Mouse (Mus musculus): ENCODE results near the gene Ubr3. TPM values are rescaled to one million over a fixed set of nuclear protein-coding genes. Genes with fewer than 3 reads are reported as not detected.
A peak's percentile ranks its signal among the peaks of the same experiment; 100 is the strongest.

Ubr3 gene
- polyA plus RNA-seq, 1 experiment = 6.3 TPM

DNA sequence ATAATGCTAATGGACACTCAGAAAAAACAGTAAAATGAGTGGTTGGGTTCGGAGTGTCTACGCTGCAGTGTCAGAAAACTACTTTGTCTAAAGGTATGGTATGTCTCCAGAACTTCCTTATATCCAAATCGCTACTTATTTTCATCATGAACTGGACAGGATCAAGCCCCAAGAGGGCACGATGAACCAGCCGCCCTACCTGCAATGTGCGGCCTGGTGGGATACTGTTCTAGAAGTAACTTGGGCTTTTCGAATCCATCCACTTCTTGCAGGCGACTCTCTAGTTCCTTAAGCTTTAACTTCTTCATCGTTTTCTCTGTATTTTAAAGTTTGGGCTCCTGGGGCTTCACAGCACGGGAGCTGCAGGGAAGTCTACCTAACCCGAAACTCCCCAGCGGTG, 12.0 kb upstream of the Ubr3 start:
- H3K27me3 ChIP-seq (ENCODE audit: control insufficient read depth, insufficient read depth, insufficient read length) = no peaks in the 10 kb centered on the region
- TF ChIP-seq MYOG (IDR thresholded peaks at IDR 0.05; ENCODE audit: control insufficient read depth, extremely low read depth, insufficient read length) (no peak), CEBPB (IDR thresholded peaks at IDR 0.05; ENCODE audit: low read depth) (no peak), CTCF (IDR thresholded peaks at IDR 0.05; ENCODE audit: control insufficient read depth, insufficient read depth, insufficient read length) (no peak), FOSL1 (IDR thresholded peaks at IDR 0.05; ENCODE audit: insufficient read depth, low read length, poor library complexity, severe bottlenecking) (no peak), USF1 (IDR thresholded peaks at IDR 0.05; ENCODE audit: low read depth) (no peak)
- H3ac ChIP-seq (ENCODE audit: control insufficient read depth, insufficient read length, low read depth) = peak overlapping the region; percentile 64
- no peaks in the 10 kb centered on the region for H3K36me3 ChIP-seq (ENCODE audit: control insufficient read depth, insufficient read depth)
- H3K4me3 ChIP-seq (ENCODE audit: insufficient read depth, poor library complexity, severe bottlenecking) = peak overlapping the region; percentile 61
- no peaks in the 10 kb centered on the region for H3K79me2 ChIP-seq (ENCODE audit: control insufficient read depth, insufficient read depth)
- peaks cover 3% of the 10 kb centered on the region for H3K79me3 ChIP-seq (ENCODE audit: low read depth)

- peak within 1 kb of the TSS; percentile 64 for H3ac ChIP-seq (ENCODE audit: control insufficient read depth, insufficient read length, low read depth)
- H3K27me3 ChIP-seq (ENCODE audit: control insufficient read depth, insufficient read depth, insufficient read length) = no peaks in the 10 kb centered on the region
- no peaks in the 10 kb centered on the region for H3K79me2 ChIP-seq (ENCODE audit: control insufficient read depth, insufficient read depth)
- peak within 1 kb of the TSS; percentile 61 for H3K4me3 ChIP-seq (ENCODE audit: insufficient read depth, poor library complexity, severe bottlenecking)
- H3K79me3 ChIP-seq (ENCODE audit: low read depth) = peaks cover 2% of the 10 kb centered on the region
- TF ChIP-seq CEBPB (IDR thresholded peaks at IDR 0.05; ENCODE audit: low read depth) (no peak), MYOD1 (IDR thresholded peaks at IDR 0.05; ENCODE audit: control insufficient read depth, insufficient read length, low read depth) (no peak), FOSL1 (IDR thresholded peaks at IDR 0.05; ENCODE audit: insufficient read depth, low read length, poor library complexity, severe bottlenecking) (no peak), MAX (IDR thresholded peaks at IDR 0.05) (peak; percentile 83), USF1 (IDR thresholded peaks at IDR 0.05; ENCODE audit: low read depth) (no peak), CTCF (IDR thresholded peaks at IDR 0.05; ENCODE audit: control insufficient read depth, insufficient read depth, insufficient read length) (peak; percentile 66), MYOG (IDR thresholded peaks at IDR 0.05; ENCODE audit: control insufficient read depth, extremely low read depth, insufficient read length) (no peak)
- H3K36me3 ChIP-seq (ENCODE audit: control insufficient read depth, insufficient read depth) = no peaks in the 10 kb centered on the region
These were observed 11.4 kb upstream of the Ubr3 start, which contains the start of gene Mettl5 for GRCm38 (mm10) chr2:69885451-69886305. Gene Mettl5, minus strand, starts transcription at chr2:69885615.

DNA sequence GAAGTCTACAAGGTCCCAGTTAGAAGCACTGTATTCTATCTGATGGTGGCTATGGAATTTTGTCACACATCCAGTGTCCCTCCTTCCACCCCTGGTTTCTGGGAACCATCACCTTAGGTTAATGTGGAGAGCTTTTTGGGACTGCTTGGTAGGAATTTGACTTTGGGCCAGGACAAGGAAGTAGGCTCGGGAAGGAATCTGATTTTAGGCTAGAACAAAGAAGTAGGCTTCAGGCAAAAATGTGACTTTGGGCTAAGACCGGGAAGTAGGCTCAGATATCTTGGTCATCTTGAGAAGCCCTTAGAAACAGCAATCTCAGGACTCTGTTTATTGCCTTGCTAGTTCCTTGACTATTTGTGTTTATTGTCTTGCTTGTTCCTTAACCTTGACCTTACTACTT, 8.1 kb upstream of the Ubr3 start:
- TF ChIP-seq USF1 (IDR thresholded peaks at IDR 0.05; ENCODE audit: low read depth) = no peak
- Histone ChIP-seq H3K27me3 (ENCODE audit: control insufficient read depth, insufficient read depth, insufficient read length) (peaks cover 3% of the 10 kb centered on the region), H3K79me3 (ENCODE audit: low read depth) (no peaks in the 10 kb centered on the region), H3ac (ENCODE audit: control insufficient read depth, insufficient read length, low read depth) (no peak overlapping the region), H3K79me2 (ENCODE audit: control insufficient read depth, insufficient read depth) (no peaks in the 10 kb centered on the region), H3K4me3 (ENCODE audit: insufficient read depth, poor library complexity, severe bottlenecking) (no peak overlapping the region), H3K36me3 (ENCODE audit: control insufficient read depth, insufficient read depth) (no peaks in the 10 kb centered on the region)

GRCm38 (mm10) chr2:69890843-69891242, 6.2 kb upstream of the Ubr3 start:
- Histone ChIP-seq H3ac (ENCODE audit: control insufficient read depth, insufficient read length, low read depth) (no peak overlapping the region), H3K27me3 (ENCODE audit: control insufficient read depth, insufficient read depth, insufficient read length) (peaks cover 3% of the 10 kb centered on the region), H3K36me3 (ENCODE audit: control insufficient read depth, insufficient read depth) (no peaks in the 10 kb centered on the region), H3K79me3 (ENCODE audit: low read depth) (no peaks in the 10 kb centered on the region), H3K79me2 (ENCODE audit: control insufficient read depth, insufficient read depth) (no peaks in the 10 kb centered on the region), H3K4me3 (ENCODE audit: insufficient read depth, poor library complexity, severe bottlenecking) (no peak overlapping the region)
- TF ChIP-seq MYOD1 (IDR thresholded peaks at IDR 0.05; ENCODE audit: control insufficient read depth, insufficient read length, low read depth) = no peak
- TF ChIP-seq FOSL1 (IDR thresholded peaks at IDR 0.05; ENCODE audit: insufficient read depth, low read length, poor library complexity, severe bottlenecking) = no peak
- TF ChIP-seq USF1 (IDR thresholded peaks at IDR 0.05; ENCODE audit: low read depth) = no peak
- TF ChIP-seq MYOG (IDR thresholded peaks at IDR 0.05; ENCODE audit: control insufficient read depth, extremely low read depth, insufficient read length) = no peak
- no peak for TF ChIP-seq CEBPB (IDR thresholded peaks at IDR 0.05; ENCODE audit: low read depth)
- TF ChIP-seq CTCF (IDR thresholded peaks at IDR 0.05; ENCODE audit: control insufficient read depth, insufficient read depth, insufficient read length) = no peak
- TF ChIP-seq MAX (IDR thresholded peaks at IDR 0.05) = no peak

DNA sequence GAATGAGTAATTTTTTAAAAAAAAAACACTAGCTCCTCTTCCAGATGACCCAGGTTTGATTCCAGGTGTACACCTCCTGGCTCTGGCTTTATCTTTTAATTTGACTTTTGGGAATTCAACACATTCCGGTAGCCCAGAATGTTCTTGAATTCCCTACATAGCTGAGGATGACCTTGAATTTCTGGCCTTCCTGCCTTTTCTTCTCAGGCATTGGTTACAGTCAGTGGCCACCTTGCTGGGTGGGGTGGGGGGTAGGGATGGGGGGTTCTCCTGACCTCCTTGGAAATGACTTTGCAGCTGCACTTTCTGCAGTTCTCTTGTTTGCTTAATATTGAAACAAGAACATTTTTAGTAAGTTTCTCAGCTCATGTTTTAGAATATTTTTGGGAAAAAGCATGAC, 3.9 kb upstream of the Ubr3 start:
- Histone ChIP-seq H3K36me3 (ENCODE audit: control insufficient read depth, insufficient read depth) (no peaks in the 10 kb centered on the region), H3ac (ENCODE audit: control insufficient read depth, insufficient read length, low read depth) (no peak overlapping the region), H3K4me3 (ENCODE audit: insufficient read depth, poor library complexity, severe bottlenecking) (no peak overlapping the region), H3K79me3 (ENCODE audit: low read depth) (peaks cover 7% of the 10 kb centered on the region), H3K27me3 (ENCODE audit: control insufficient read depth, insufficient read depth, insufficient read length) (peaks cover 3% of the 10 kb centered on the region), H3K79me2 (ENCODE audit: control insufficient read depth, insufficient read depth) (peaks cover 9% of the 10 kb centered on the region)
- TF ChIP-seq FOSL1 (IDR thresholded peaks at IDR 0.05; ENCODE audit: insufficient read depth, low read length, poor library complexity, severe bottlenecking) = no peak
- TF ChIP-seq CTCF (IDR thresholded peaks at IDR 0.05; ENCODE audit: control insufficient read depth, insufficient read depth, insufficient read length) = no peak
- TF ChIP-seq MAX (IDR thresholded peaks at IDR 0.05) = no peak
- TF ChIP-seq MYOG (IDR thresholded peaks at IDR 0.05; ENCODE audit: control insufficient read depth, extremely low read depth, insufficient read length) = no peak
- TF ChIP-seq MYOD1 (IDR thresholded peaks at IDR 0.05; ENCODE audit: control insufficient read depth, insufficient read length, low read depth) = no peak
- TF ChIP-seq CEBPB (IDR thresholded peaks at IDR 0.05; ENCODE audit: low read depth) = no peak
- no peak for TF ChIP-seq USF1 (IDR thresholded peaks at IDR 0.05; ENCODE audit: low read depth)

DNA sequence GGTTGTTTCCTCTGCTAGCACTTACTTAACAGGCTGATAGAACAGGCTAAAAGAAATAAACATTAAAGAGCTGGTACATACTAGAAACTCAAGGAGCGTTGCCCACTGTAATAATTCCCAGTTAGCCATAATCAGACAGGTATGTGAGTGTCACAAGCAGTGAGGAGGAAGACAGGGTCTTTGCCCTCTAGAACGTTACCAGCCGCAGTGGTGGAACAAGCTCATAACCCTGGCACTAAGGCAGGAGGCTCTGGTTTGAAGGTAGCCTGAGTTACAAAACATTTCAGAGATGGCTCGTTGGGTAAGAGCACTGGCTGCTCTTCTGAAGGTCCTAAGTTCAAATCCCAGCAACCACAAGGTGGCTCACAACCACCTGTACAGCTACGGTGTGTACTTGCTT, 3.2 kb upstream of the Ubr3 start:
- Histone ChIP-seq H3K79me2 (ENCODE audit: control insufficient read depth, insufficient read depth) (peaks cover 17% of the 10 kb centered on the region), H3K79me3 (ENCODE audit: low read depth) (peaks cover 14% of the 10 kb centered on the region), H3ac (ENCODE audit: control insufficient read depth, insufficient read length, low read depth) (no peak overlapping the region), H3K27me3 (ENCODE audit: control insufficient read depth, insufficient read depth, insufficient read length) (peaks cover 3% of the 10 kb centered on the region), H3K36me3 (ENCODE audit: control insufficient read depth, insufficient read depth) (no peaks in the 10 kb centered on the region), H3K4me3 (ENCODE audit: insufficient read depth, poor library complexity, severe bottlenecking) (no peak overlapping the region)
- no peak for TF ChIP-seq MYOD1 (IDR thresholded peaks at IDR 0.05; ENCODE audit: control insufficient read depth, insufficient read length, low read depth)

Measured in C2C12 (cell line).